Mouse (Mus musculus): ENCODE data around the gene Vps52.
A peak's percentile ranks its signal among the peaks of the same experiment; 100 is the strongest.
"Not testable (repeated sequence)": the region's sequence is repeated elsewhere in the genome, so short reads cannot be mapped to it uniquely, and the experiment has no call there.

Vps52 gene

GRCm38 (mm10) chr17:33941381-33941780, 14.2 kb upstream of the Vps52 start:
- no peak for DNase-seq (ENCODE audit: low read depth, low spot score)

DNA sequence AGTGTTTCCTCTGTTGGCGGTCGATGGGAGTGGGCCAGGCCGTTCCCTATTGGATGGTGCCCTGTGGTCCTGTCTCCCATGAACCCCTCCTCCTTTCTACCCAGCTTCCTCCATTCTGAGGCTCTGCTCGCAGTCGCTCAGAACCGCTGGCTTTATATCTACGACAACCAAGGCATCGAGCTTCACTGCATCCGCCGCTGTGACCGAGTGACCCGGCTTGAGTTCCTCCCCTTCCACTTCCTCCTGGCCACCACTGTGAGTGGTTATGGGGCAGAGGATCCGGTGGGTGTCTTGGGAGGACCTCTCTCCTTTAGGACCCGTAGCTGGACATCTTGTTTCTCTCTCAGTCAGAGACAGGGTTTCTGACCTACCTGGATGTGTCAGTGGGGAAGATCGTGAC, 12.2 kb upstream of the Vps52 start:
- no peak for DNase-seq (ENCODE audit: low read depth, low spot score)

DNA sequence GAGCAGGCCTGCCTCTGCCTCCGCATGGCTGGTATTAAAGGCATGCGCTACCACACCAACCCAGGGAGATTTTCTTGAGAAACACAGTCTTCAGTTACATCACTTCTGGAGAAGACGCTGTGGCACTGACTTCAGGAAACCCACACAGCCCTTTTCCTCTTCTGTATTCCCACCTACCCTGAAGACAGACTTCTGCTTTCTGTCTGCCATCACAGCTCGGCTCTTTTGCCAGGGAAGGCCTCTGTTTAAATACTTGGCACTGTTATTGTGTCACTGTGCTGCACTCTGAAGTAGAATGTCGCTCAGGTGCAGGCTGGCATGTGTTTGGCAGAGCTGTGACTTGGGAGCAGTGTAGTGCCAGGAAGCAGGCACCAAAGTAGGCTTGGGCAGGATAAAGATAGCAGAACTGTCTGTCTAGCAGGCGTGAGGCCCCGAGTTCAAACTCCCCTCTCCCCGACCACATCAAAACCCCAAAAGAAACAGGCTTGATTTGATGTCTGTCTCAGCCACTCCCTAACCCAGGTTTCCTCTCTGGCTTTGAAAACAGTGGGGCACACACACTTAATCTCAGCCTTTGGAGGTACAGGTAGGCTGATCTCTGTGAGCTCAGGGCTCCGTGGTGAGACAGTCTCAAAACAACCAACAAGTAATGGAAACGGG, 8.1 kb upstream of the Vps52 start:
- no peak for DNase-seq (ENCODE audit: low read depth, low spot score)

DNA sequence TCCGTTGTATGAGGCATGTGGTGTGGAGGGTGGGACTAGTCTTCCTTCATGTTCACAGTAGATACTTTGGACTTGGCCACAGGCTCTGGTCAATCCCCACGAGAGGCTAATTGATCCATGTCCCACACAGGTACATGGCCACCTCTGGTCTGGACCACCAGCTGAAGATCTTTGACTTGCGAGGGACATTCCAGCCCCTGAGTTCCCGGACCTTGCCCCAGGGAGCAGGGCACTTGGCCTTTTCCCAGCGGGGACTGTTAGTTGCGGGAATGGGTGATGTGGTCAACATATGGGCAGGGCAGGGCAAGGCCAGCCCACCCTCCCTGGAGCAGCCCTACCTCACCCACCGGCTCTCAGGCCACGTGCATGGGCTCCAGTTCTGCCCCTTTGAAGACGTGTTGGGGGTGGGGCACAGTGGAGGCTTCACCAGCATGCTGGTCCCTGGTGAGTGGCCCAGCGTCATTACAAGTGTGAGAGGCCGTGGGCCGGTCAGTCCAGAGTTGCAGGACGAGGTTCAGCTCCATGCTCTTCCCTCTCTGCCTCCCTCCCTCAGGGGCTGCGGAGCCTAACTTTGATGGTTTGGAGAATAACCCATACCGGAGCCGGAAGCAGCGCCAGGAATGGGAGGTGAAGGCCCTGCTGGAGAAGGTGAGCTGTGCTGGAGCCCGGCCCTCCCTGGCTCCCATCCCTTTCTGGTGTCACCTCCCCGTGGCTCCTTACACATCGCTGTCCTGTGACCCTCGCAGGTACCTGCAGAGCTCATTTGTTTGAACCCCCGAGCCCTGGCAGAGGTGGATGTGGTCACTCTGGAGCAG, 7.3 kb upstream of the Vps52 start:
- DNase-seq (ENCODE audit: low read depth, low spot score) = no peak

DNA sequence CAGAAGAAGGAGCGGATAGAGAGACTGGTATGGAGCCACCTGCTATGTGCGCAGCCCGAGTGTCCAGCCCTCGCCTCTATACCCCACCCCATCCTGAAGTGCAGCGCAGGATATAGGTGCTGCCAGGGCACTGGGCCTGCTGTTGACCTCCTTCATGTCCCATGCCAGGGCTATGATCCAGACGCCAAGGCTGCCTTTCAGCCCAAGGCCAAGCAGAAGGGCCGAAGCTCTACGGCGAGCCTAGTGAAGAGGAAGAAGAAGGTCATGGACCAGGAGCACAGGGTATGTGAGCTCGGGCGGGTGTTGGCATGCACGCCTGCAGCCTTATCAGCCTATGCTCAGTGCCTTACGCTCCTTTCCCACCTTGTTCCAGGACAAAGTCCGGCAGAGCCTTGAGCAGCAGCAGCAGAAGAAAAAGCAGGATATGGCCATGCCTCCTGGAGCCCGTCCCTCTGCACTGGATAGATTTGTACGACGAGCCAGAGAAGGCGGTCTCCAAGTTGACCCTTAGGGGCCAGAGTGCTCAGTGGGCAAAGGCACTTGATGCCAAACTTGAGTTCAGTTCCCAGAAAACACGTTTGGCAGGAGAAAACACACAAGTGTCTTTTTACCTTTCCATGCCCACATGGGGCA, 6.6 kb upstream of the Vps52 start:
- no peak for DNase-seq (ENCODE audit: low read depth, low spot score)

GRCm38 (mm10) chr17:33950131-33950625, 5.4 kb upstream of the Vps52 start:
- no peak for DNase-seq (ENCODE audit: low read depth, low spot score)

DNA sequence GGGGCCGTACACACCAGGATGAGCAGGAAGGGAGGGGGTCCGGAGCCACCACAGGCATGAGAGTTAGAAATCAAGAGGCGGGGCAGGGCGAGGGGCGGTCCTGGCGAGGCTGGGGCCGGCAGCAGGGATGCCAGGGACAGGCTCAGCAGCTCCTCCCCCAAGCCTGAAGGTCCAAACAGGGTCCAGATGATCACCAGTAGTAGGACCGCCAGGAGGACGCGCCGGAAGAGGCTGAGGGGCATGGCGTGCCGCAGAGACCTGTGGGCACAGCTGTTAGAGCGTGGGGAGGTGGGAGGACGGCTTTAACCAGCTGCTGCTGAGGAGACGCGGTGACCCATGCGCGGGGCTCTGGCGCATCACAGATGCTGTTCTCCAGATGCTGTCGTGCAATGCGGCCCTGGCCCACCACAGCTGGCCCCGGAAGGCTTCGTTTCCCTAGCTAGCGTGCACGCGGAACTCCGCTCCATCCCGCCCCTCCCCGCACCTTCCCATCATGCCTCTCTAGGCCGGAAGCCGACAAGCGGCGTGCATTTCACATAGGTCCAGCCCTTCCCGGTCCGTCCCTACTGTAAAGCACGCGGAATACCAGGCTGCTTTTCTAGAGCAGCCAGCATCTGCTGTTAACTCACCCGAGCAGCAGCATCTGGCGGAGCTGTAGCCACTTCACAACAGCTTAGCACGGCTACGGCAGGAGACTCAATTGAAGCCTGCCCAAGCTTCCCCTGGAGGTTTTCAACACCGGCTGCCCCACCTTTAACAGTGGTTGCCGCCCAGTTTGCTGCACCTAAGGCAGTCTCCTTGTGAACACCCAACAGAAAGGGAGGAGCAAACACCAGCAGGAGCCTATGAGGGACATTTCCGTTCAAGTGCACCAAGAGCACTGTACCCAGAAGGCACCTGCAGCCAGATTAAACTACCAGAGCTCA, 4.3 kb upstream of the Vps52 start, which contains the start of gene B3galt4:
B3galt4 (minus strand) TSS at position 468 of the 926 bp plus-strand sequence.
- peak; percentile 97 for DNase-seq (ENCODE audit: low read depth, low spot score)

- DNase-seq (ENCODE audit: low read depth, low spot score) = not testable (repeated sequence)
Observed at GRCm38 (mm10) chr17:33952015-33952414, 3.6 kb upstream of the Vps52 start.

GRCm38 (mm10) chr17:33952879-33953278, 2.7 kb upstream of the Vps52 start:
- DNase-seq (ENCODE audit: low read depth, low spot score) = no peak

GRCm38 (mm10) chr17:33953310-33953709, 2.3 kb upstream of the Vps52 start:
- DNase-seq (ENCODE audit: low read depth, low spot score) = no peak

DNA sequence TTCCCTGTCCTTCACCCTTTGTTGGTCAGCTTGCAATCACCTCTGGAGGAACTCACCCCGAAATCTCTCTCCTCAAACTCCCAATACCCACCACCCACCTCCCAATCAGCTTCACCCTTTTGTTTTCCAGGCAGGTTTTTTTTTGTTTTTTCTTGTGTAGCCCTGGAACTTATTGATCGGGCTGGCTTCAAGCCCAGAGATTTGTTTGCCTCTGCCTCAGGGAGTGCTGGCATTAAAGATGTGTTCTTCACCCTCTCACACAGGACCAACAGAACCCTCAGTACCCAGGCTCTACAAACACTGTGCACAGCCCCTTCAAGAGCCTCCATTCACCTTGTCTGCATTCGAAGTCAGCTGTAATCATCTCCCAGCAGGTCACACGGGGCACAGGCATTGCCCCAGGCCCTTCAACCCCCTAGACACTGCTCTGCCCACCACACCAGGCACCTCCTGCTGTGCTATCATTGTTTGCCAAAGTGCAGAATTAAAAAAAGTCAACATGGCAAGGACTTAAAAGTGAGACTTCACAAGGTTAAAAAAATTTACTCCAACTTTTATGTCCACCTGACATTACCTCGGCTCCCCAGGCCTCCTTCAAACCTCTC, 1.5 kb upstream of the Vps52 start:
- DNase-seq (ENCODE audit: low read depth, low spot score) = no peak

- no peak for DNase-seq (ENCODE audit: low read depth, low spot score)
Observed at GRCm38 (mm10) chr17:33954646-33955554, 712 bp upstream of the Vps52 start.

- no peak for DNase-seq (ENCODE audit: low read depth, low spot score)
Observed at GRCm38 (mm10) chr17:33956336-33956735, 724 bp downstream of the Vps52 start.

DNA sequence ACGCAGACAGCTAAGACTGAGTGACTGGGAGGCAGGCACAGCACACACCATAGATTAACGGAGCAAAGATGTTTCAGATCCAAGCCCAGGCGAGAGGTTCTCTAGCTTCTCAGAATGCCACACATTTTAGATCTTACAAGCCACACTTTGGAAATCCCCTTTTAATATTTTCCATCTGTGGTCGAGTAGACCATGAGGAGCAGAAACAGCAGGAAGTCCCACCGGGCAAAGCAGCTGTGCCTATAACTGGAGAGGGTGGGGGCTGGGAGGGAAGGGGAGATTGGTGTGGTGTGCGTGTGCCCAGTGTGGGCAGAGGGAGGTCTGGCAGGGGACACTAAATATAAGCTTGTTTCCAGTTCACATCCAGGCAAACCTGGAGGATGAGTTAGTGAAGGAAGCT, 1.9 kb downstream of the Vps52 start:
- DNase-seq (ENCODE audit: low read depth, low spot score) = no peak

DNA sequence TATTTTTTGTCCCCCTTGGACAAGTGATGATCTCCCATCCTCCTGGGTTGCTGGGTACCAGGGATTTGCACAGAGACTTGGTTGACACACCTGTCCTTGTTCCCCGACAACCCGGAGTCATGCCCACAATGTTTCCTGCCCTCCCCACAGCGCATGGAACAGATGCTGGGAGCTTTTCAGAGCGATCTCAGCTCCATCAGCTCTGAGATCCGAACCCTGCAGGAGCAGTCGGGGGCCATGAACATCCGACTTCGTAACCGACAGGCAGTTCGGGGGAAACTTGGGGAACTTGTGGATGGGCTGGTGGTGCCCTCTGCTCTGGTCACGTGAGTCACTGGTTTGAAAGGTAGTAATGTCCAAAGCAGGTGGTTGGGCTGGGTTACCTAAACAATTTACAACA, 2.8 kb downstream of the Vps52 start:
- DNase-seq (ENCODE audit: low read depth, low spot score) = no peak

GRCm38 (mm10) chr17:33959135-33959534, 3.5 kb downstream of the Vps52 start:
- no peak for DNase-seq (ENCODE audit: low read depth, low spot score)

DNA sequence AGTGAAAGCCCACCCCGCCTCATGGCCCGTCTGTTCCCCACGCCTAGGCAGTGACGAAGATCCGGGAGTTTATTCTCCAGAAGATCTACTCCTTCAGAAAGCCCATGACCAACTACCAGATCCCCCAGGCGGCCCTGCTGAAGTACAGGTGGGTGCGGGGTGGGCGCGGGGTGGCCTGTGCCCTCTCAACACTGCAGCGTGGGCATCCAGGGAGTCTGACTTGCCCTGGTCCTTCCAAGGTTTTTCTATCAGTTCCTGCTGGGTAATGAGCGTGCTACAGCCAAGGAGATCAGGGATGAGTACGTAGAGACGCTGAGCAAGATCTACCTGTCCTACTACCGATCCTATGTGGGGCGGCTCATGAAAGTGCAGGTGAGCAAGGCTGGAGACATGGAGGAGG, 4.3 kb downstream of the Vps52 start:
- no peak for DNase-seq (ENCODE audit: low read depth, low spot score)

DNA sequence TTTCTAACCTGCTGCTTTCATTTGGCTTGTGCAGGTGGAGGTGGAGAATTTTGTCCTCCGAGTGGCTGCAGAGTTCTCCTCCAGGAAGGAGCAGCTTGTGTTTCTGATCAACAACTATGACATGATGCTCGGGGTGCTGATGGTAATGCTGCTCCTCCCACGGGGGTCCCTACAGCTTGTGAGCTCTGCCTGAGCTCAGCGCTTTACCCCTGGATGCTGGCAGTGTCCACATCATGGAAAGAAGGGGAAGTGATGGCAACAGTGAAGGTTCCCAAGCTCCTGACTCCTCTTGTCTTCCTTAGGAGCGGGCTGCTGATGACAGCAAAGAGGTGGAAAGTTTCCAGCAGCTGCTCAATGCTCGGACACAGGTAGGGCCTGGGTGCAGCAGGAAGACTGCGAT, 7.3 kb downstream of the Vps52 start:
- DNase-seq (ENCODE audit: low read depth, low spot score) = no peak

- no peak for DNase-seq (ENCODE audit: low read depth, low spot score)
Observed at GRCm38 (mm10) chr17:33965082-33965845, 9.7 kb downstream of the Vps52 start.

Measured in R1 (cell line).